Mouse (Mus musculus): ENCODE results near the gene Acap1.
A peak's percentile ranks its signal among the peaks of the same experiment; 100 is the strongest.

The Acap1 gene

DNA sequence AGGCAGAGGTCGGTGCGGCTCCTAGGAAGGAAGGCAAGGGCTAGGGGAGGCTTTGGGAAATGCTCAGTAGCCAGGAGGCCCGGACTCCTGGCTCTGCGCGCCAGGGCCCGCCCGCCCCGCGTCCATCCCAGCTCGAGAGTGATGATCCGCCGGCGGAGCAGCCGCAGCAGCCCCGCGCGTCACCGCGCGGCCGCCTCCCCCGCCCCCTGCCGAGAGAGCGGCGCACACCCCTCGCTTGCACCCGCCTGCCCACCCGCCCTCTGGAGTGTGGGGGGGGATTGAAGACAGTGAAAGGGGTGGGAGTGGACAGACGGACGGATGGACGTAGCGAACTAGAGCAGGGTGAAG lies 57.8 kb downstream of the Acap1 start, which contains the start of gene Nlgn2:
TSS of gene Nlgn2 (minus strand) at position 181 of the 348 bp plus-strand sequence.
- DNase-seq (ENCODE audit: low spot score in 2 of 2): no peak

DNA sequence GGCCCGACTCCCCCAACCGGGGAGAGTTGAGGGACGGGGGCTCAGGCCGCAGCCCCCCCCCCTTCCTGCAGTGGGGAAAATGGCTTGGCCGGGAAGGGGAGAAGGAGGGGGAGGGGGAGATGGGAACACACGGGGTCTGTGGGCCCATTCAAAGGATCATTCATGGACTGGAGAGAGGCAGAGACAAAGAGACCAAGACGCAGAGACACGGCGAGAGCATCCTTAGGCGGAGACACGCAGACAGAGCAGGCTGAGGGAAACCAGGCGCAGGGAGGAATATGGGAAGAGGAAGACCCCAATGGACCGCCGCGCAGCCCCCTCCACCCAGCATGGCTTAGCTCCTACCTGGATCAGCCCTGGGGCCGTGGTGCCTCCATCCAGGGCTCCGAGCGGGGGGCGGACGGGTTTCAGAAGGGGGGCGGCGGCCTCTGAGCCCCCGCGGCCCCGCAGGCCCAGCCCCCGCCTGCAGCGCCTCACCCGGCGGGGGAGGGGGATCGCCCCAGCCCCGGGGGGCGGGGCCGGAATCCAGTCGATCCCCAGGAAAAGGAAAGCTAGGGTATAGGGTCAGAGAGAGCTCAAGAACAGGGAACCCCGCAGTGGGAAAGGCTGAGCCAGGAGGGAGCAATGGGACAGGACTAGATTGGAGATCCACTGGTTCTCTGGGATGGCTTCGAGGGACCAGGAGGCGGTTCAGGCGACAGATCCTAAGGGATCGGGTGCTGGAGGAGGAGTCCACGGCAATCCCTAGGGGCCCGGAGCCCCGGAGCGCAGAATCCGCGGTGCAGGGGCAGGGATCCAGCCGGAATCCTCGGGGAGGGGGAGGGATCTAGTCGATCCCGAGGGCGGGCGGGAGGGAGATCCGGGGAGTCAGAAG lies 58.4 kb downstream of the Acap1 start:
- DNase-seq (ENCODE audit: low spot score in 2 of 2): peak; percentile 25 to 32

DNA sequence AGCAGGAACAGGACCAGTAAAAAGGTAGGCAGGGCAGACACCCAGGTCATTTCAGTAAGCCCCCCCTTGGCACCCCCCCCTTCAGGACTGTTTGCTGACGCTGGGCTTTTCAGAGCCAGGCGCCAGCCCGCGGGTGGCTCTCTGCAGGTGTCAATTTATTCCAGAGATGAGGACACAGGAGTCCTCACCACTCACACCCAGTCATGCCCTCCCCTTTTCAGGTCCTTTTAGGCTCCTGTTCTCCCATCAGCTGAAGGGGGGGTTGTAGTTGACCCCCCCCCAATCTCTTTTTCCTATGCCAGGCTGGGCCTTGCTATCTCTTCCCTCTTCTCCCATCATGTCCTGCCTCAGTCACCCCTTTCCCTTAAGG lies 59.4 kb downstream of the Acap1 start:
- DNase-seq (ENCODE audit: low spot score in 2 of 2): no peak

GRCm38 (mm10) chr11:69835326-69835965 lies 59.9 kb downstream of the Acap1 start:
- DNase-seq (ENCODE audit: low spot score in 2 of 2): no peak

GRCm38 (mm10) chr11:69834001-69834549 lies 61.3 kb downstream of the Acap1 start:
- no peak for DNase-seq (ENCODE audit: low spot score in 2 of 2)

GRCm38 (mm10) chr11:69833554-69833953 lies 61.8 kb downstream of the Acap1 start:
- no peak for DNase-seq (ENCODE audit: low spot score in 2 of 2)

Measured in frontal cortex, postnatal 25 days (tissue).